Mouse (Mus musculus) CD4-positive, CD25-positive, alpha-beta regulatory T cell, adult 2 months (primary cell): ENCODE measurements around the gene Helz.
A peak's percentile ranks its signal among the peaks of the same experiment; 100 is the strongest.
"Not testable (repeated sequence)": the region's sequence is repeated elsewhere in the genome, so short reads cannot be mapped to it uniquely, and the experiment has no call there.

Experiments used
- DNase-seq: peaks from one replicate; pipeline ENCODE4 v3.0.0-alpha.2; 2012; ENCODE audit warnings: low read depth, low spot score

Helz gene

DNA sequence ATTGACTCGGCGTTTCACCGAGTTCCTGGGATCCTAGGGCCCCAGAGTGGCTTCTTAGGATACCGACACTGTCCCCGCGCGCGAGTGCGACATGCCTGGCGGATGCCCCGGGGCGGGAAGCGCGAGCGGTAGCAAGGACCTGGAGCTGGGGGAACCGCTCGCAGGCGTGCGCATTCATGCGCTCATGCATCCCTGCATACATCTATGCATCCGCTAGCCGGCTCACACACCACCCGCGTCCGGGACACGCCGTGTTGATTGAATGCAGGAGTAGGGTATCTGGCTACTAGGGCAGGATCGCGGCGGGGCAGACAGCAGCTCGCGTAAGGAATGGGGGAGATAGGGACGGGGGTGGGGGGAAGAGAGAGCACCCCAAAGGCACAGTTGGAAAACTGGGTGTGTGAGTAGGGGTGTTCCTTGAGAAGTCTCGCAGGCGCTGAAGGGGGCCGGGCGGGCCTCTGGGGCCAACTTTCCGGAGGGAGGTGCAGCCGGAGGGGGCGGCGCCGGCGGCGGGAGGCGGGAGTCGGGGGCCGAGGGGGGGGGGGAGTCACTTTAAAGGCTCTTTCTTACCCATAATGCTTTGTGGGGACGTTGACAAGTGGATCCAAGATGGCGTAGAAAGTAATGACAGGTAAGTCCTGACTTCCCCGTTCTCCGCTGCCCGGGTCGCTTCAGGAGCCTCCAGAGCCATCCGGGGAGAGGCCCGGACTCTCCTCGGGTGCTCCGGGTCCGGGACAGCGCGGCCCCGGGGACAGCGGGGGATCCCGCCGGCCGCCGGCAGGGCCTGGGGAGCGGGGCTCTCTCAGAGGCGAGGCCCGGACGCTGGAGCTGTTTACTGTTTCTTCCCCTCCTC lies at the start of gene Helz:
Helz (plus strand) TSS at position 580 of the 853 bp plus-strand sequence.
- DNase-seq = peak; percentile 92

GRCm38 (mm10) chr11:107502801-107503200 lies 44.9 kb upstream of the Helz start:
- no peak for DNase-seq

DNA sequence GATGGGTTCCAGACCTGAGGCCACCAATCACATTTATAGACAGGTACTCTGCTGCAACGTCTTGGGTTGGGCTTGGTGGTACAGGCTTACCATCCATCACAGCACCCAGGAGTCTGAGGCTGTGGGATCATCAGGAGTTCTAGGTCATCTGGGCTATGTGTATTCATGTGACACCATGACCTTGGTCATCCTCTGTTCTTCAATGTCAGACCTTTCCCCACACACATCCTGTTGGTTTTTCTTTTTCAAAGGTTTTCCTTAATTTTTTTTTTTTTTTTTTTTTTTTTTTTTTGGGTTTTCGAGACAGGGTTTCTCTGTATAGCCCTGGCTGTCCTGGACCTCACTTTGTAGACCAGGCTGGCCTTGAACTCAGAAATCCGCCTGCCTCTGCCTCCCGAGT lies 43.4 kb upstream of the Helz start:
- not testable (repeated sequence) for DNase-seq

GRCm38 (mm10) chr11:107506260-107506659 lies 41.5 kb upstream of the Helz start:
- peak; percentile 65 for DNase-seq

- peak; percentile 39 for DNase-seq
Measured at GRCm38 (mm10) chr11:107509631-107510338, 37.9 kb upstream of the Helz start.

- DNase-seq = peak; percentile 24
Measured at GRCm38 (mm10) chr11:107510362-107511269, 37.1 kb upstream of the Helz start.

GRCm38 (mm10) chr11:107511954-107512353 lies 35.8 kb upstream of the Helz start:
- DNase-seq = peak; percentile 90

DNA sequence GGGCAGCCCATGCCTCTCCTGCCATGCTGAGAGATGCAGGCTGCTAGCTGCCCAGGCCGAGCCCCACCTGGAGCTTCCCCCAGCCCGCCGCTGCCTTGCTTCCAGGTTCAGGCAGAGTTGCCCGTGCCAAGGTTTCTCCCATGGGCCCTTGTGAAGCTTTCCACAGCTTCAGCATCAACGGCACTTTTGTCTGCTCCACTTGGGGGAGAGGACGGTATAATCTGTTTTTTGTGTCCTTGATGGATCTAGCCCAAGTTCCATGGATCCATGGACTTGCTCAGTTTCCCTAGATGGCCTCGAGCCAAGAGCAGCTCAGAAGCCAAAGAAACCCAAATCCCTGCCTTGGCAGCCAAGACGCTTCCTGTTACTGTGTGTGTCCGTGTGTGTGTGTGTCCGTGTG lies 34.7 kb upstream of the Helz start:
- DNase-seq = no peak

- no peak for DNase-seq
Measured at GRCm38 (mm10) chr11:107516387-107516786, 31.3 kb upstream of the Helz start.

DNA sequence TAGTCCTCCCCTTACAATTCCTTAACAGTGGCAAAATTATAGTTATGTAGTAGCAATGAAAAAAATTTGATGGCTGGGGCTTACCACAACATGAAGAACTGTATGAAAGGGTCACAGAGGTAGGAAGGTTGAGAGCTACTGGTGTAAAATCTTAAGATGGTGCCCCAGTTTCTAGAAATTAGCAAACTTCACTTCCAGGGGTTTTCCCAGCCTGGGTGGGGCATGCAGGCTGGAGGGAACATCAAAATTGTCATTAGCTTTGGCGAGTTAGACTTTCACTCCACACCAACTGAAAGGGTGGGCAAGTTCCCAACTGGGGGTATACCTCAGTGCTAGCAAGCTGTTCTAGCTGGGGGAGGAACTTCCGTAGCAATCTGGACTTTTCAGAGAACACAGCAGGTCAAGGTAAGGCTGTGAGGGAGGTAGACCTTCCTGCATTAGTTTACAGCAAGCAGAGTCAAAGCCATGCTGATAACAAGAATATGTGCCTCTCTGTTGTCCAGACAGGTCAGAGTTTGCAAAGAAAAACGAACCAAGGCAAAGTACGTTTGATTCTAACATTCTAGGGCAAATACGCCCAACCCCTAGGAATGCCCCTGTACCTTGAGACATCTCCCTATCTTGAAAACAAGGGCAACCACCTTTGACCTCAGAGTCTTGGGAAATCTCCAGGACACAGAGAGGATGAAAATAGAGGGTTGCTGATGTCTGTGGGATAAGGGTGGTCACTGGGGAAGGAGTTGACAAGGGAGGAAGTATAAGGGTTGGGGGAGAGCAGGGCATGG lies 28.9 kb upstream of the Helz start:
- DNase-seq = peak; percentile 27

DNA sequence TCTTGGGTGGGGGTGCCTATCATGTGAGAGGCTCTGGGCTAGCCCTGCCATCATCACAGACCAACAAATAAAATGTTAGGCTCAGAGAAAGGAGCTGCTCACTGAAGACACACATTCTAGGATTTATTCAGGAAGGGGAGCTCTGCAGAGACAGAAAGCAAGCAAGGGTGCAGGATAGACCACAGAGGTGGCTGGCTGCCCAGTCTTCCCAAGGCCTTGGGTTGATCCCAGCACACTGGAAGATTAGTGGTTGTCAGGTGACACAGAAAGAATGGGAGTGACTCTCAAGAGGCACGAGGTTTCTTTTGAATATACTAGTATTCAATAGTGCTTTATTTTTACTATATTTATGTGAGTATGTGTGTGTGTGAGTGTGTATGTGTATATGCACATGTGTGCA lies 26.6 kb upstream of the Helz start:
- DNase-seq = no peak

- no peak for DNase-seq
Measured at GRCm38 (mm10) chr11:107524966-107525365, 22.8 kb upstream of the Helz start.

DNA sequence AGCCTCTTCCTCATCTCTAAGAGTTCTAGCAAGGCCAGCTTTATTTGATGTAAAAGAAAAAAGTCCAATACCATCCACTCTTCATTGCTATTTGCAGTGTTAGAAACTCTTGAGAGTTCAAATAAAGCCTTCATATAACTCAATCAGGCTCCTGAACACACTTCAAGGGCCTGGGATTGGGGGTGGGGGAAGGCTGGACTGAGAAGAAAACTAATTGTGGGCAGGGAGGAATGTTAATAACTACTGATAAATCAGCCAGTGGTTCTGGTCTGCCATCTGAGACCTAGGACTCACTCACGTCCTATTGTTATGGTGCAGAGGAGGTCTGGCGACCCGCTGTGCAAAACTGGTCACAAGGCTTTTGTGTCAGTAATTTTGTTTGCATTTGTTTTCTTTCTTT lies 20.1 kb upstream of the Helz start:
- DNase-seq = no peak

DNA sequence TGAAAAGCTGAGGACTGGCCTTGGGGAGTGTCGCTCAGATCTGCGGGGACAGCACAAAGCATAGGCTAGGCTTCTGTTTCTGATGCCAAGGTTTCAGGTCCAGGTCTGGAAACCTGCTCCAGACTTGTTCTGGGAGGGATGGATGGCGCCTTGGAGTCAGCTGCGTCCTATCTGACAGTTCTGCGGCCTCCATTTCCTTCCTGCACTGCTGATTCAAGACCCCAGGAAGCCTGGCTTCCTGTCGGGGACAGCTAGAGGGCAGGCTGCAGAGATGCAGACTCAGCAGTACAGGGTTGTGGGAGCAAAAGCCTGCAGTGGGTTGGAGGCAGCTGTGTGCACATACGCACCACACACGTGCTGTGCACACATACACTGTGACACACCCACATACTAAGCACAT lies 18.4 kb upstream of the Helz start:
- peak; percentile 69 for DNase-seq

- DNase-seq = no peak
Measured at GRCm38 (mm10) chr11:107531445-107531844, 16.3 kb upstream of the Helz start.

DNA sequence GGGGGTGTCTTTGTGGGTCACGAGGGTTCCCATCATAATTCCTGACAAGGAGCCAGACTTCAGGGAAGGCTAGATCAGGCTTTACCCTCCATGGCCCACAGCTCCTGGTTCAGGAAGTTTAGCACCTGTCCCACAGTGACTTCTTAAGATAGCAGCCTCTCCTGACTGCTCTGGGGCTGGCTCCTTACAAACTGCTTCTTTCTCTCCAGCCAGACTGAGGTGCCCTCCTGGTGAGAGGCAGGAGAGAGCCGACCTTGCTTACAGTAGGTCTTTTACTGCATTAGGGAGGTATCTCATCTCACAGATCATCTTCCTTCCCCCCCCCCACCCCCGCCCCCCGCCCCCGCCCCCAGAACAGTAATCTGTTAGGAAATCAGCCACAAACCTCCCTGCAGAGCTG lies 15.5 kb upstream of the Helz start:
- DNase-seq = no peak

DNA sequence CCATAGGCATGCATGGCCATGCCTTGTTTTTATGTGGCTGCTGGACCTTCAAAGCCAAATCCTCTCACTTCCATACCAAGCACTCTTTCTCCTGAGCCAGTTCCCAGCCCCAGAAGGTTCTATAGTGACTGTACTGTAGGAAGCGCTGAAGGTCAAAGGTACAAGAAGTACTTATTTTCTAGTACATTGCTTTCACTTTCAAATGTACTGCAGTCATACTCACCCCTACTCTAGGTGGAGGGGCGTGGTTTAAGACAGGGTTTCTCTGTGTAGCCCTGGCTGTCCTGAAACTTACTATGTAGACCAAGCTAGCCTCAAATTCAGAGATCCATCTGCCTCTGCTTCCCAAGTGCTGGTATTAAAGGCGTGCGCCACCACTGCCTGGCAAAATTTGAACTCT lies 8.7 kb upstream of the Helz start:
- DNase-seq = peak; percentile 69

DNA sequence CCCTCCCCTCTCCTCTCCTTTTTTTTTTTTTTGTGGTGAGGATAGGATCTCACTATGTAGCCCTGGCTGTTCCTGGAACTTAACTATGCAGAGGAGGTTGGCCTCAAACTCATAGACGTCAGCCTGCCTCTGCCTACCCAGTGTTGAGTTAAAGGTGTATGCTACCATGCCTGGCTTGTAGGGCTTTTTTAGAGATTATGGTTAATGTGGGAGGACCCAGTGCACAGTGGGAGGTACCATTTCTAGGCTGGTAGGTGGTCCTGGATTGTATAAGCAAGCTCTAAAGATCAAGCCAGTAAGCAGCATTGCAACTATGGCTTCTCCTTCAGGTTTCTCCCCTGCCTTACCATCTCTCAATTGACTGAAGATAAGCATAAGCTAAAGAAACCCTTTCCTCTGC lies 7.4 kb upstream of the Helz start:
- no peak for DNase-seq

GRCm38 (mm10) chr11:107545747-107546476 lies 1.8 kb upstream of the Helz start:
- no peak for DNase-seq

DNA sequence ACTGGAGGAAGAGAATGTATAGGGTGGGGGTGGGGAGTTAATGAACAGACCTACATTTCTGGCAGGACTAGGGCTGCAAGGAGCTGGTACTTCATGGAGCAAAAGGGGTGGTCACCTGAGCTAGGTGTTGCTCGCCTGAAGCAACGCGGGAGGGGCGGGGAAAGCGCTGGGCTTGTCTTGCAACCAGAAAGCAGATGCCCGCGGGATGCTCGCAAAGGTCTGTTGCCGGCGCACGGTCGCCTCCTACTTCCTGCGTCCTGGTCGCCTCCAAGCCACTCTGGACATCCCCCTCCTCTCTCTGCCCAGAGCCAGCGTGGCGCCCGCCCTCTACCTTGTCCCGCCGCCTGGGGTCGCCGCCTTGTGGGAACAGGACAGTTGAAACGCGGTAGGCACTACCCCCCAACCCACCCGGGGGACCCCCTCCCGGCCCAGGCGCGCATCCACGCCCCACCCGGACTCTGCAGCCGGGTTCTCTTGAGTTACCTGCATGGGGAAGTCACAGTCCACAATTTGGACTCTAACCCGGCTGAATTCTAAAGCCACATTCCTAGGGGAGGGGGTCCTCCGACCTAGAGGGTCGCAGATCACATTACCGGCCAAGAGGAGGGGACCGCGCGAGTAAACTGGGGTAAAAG lies 946 bp upstream of the Helz start:
- DNase-seq = peak; percentile 56
